Mouse (Mus musculus) lung, postnatal 14 days (tissue): ENCODE measurements at regions not wholly inside any gene's neighbourhood (a gene's known extent, or its start where the extent isn't known, plus 50 kb on each side); places are given as distances from the start of the nearest gene placed in this dataset.

Experiments used
- DNase-seq: peaks from one replicate; pipeline ENCODE4 v3.0.0; 2021

DNA sequence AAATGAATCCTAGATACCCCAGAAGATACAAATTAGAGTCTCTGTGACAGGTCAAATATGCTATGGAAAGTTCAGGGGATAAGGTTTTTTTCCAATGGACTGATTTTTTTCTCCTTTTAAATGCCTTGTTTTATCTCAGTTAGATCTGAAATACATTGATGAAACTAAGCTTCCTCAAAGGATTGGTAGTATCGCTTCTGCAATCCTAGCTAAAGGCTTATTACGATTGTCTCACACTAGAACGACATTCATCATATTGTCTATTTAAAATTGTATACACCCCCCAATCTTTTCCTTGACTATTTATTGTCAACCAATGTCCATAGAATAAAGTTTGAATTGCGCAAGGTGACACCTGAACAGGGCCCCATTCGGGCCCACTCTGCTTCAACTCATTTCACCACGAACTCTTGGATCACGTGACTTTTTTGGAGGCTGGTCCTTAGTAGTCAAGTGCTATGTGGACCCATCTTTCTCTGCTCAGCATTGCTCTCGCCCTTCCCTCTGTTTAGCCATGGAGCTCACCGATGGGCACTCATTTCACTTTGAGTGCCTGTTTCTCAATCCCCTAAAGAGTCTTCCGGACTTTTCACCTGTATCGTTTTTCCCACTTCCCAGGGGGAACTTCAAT, 85.6 kb upstream of the Ednrb start:
- DNase-seq, result no peak

DNA sequence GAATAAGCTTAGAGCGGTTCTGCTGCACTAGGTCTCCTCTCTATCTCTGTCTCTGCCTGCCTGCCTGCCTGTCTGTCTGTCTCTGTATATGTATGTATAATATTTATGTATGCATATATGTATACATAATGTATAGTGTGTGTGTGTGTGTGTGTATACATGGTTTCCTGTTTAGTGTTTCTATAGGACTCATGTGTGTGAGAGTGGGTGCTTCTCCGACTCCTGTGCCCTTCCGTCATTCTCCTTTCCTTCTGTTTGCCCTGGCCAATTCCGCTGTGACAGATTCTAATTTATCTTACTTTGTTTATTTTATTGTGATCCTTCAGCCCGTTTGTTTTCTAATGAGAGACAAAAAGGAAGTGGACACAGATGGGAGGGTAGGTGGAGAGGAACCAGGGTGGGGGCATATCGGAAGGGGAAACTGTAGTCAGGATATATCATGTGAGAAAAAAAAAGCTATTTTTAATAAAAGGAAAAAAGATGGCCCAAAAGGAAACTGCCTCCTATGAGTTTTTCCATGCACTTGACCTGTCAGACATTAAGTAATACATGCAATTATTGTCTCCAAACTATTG, 85.0 kb upstream of the Ednrb start:
- DNase-seq, result no peak

DNA sequence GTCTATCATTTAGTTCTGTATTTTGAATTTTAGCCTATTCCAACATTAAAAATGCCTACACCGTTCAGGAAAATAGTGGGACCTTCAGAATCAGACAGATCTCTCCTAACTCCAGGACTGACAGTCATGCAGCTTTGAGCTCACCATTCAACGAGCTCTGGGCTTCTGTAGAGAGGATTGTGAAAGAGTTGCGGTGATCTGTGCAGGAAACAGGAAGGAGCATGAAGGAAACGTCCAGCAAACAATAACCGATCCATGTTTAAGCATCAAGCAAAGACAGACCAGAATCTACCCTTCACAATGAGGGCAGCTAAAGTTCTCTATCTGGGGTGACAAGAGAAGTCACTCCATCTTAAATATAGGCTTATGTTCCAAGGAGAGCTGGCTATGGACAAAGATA, 76.0 kb upstream of the Ednrb start:
- no peak for DNase-seq

DNA sequence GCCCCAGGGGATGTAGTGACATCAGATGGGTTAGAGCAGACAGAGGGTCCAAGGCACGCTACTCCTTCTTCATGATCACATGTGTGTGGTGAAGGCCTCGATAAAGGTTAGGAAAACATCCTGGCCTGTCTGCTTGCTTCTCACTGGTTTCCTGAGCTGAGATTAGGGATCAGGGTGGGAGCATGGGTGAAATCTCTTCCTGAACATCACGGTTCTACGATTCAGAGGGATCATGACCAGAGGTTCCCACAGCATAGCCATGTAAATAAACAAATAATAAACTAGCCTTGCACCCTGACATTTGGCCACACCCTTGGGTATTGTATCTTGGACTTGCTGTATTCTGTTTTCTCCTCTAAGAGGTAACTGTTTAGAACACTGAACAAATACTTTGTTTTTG, 75.2 kb upstream of the Ednrb start:
- no peak for DNase-seq

DNA sequence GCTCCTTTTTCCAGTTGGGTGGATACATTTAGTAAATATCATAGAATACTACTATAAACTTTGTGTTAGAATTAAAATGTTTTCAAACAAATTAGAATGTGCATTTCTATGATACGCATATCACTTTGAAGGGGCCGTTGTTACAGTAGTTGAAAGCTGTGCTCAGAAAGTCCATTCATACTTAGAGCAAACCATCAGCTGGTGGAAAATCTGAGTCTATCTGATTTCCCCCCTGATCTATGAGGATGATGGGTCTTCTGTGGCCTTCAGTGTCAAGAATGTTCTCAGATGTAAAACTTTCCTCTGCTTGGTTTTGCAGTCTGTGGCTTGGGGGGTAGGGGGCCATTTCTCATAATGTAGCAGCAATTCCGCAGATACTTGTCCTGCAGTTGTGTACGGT, 69.3 kb upstream of the Ednrb start:
- DNase-seq, result no peak

DNA sequence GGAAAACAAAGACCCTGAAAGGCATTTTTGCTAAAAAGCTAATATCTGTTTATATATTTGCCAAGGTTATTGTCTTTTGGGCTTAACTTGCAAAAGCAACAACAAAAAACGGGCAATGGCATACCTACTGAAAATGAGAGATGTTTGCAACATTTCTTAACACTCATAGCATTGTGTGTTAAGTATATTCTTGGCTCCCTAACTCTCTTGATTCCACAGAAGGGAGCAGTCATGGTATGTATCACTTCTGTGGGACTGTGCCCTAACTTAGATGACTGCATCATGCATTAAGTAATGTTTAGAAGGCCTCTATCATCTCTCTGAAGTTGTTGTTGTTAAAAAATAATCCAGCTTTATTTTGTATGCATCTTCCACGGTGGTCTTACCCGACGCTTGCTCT, 67.5 kb upstream of the Ednrb start:
- no peak for DNase-seq

DNA sequence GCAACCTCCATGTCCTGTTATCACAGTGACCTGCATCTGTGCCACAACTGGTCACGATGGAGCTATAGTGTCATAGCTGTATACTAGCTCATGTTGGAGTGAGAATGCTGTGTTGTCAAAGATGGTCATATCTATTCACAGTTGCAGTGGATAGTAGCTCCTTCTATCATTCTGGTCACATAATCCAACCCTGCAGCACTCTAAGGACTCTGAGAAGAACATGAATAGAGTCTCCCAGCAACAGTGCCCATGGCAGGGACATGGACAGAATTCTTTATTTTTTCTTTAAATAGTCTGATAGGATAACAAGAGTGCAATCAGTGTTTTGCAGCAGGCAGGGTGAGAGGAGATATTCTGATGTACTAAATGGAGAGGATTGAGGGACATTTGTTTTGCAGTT, 67.1 kb upstream of the Ednrb start:
- no peak for DNase-seq

DNA sequence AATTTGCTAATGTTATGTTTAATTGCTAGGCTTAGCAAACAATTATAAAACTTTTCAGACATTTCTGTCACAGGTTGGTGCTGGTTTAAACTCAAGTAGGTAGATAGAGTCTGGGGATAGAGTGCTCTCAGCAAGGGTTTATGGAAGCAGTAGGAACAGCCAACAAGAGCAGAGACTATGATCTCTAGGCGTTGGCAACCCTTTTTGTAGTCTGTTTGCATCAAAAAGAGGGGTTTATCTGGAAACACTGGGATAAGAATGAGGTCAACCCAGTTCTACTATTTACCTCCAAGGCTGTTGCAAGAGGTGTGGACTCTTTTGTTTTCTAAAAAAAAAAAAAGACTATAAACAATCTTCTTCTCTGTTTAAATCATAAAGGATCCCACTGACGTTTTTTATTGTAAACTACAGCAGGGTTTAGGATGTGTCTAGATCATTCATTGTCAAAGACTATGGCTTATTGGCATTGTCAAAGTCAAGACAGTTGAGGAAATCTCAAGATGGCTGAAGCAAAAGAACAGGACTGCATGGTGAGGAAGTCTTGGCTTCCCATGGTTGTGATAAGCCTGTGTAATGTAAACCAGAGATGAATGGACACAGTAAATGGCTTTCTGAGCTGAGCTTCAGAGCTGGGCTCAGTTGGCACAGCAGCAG, 62.3 kb upstream of the Ednrb start:
- DNase-seq, result no peak

DNA sequence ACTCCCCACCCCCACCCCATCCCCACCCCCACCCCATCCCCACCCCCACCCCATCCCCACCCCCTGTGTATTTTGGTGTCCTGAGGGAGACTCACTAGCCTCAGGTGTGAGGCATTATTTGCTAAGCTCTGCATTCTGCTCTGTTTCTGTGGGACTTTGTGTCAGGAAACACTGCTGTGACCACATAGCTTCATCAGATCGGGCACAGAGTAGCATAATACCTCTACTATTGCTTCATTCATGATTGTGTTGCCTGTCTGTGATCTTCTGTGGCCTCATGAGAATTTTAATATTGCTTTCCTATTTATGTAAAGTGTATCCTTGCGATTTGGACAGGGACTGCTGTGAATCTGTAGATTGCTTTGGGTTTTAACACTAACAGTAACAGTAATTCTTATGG, 56.6 kb upstream of the Ednrb start:
- no peak for DNase-seq

DNA sequence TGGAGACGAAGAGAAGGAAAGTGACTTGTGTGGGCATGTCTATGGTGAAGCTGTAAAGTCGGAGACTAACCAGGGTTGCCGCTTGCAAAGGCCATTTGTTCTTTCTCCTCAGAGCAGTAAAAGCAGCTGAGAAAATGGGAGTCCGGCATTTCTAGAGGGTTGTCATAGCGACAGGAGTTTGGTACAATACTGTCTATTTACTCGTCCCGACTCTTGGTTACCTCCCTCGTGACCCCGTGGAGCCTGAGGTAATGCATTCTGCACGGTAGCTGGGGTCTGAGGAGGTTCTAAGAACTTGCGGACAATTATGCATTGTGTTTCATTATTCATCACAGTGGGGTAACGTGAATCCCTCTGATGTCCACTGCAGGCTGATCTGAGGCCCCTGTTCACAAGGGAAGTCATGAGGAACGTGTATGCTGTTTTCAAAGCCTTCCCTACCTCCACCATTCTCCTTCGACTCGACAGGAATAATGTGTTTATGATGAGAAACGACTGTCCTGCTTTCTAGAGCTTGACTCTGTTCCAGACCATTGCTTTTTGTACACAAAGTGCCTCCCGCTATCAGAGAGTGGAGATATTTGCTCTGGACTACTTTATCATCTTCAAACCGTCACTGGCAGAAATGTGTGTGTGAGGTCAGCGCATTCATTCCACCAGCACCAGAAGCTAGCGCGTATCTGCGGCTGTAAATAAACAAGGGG, 55.1 kb upstream of the Ednrb start:
- peak; percentile 36 for DNase-seq

DNA sequence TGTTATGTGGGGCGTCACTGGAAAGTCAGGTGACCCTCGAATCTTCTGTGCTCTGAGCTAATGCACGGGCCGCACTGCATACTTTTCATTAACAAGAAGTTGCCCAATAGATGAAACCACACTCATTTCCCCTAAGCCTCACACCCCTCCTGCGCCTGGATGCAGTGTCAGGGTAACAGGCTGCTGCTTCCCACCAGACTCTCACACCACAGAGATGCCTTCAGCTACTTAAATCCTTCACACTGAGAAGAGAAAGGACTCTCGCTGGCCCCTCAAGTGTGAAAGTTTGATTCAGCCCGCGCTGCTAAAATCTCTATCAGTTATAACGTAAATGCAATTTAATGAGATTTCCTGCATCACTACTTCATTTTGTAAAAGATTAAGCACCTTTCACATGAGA, 54.5 kb upstream of the Ednrb start:
- no peak for DNase-seq

DNA sequence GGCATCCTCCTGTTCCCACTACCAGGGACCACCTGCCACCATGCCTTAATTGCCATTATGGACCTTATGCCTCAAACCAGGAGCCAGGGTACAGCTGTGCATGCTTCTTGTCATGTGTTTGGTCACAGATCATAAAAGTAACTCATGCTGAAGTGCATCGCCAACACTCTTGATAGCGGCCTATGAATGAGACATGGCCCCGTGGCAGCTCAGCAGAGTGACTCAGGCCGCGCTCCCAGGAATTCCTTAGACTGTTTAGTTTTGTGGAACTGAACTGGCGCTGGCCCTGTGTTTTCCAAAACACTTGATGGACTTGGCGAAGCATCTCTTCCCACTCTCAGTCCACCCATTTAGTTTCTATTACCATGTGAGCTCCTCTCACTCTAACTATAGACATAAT, 51.1 kb upstream of the Ednrb start:
- peak; percentile 28 for DNase-seq
